Mouse (Mus musculus) brain, embryonic 18.5 days (tissue): Measurements from ENCODE around the gene Gm14085.
A peak's percentile ranks its signal among the peaks of the same experiment; 100 is the strongest.

Experiments
- DNase-seq: peaks from one replicate; pipeline ENCODE4 v3.0.0-alpha.2; 2012; ENCODE audit warnings: low read depth, low spot score

The Gm14085 gene

DNA sequence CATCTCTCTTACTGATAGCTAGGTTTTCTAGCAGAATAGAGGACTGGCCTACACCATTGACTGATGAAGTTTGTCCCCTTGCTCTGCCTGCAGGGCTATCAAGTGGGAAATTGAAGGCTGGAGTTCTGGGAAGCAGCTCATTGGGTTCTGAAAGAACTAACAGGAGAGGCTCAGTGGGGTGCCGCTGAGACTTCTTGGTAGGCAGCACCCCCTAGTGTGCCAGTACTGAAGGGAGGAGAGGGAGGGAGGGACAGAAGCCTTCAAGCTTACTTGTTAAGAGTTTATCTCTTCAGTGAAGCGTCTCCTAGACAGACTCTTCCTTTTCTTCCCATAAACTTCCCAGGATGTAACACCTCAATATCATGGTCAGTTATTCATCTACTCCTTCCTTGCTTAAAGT, 73.6 kb downstream of the Gm14085 start:
- peak; percentile 26 for DNase-seq

- DNase-seq, result no peak
These were observed 76.5 kb downstream of the Gm14085 start for GRCm38 (mm10) chr2:122561221-122561620.

DNA sequence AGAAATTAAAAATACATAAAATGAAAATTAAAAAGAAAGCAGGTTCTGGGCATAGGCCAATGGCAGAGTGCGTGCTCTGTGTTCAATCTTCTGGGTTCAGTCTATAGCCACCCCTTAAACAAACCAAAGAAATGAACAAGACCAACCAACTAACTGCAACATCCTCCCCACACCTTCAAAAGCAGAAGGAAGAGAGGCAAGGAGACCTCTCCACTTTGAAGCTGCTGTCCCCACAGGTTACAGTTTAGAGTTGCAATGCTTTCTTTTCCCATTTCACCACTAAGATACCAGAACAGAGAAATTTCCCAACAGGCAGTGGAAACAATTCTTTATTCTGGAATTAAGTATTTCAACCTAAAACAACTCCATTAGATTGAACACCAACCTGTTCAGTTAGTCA, 77.5 kb downstream of the Gm14085 start:
- no peak for DNase-seq

GRCm38 (mm10) chr2:122569439-122569838, 84.7 kb downstream of the Gm14085 start:
- no peak for DNase-seq

GRCm38 (mm10) chr2:122570430-122570829, 85.7 kb downstream of the Gm14085 start:
- no peak for DNase-seq

DNA sequence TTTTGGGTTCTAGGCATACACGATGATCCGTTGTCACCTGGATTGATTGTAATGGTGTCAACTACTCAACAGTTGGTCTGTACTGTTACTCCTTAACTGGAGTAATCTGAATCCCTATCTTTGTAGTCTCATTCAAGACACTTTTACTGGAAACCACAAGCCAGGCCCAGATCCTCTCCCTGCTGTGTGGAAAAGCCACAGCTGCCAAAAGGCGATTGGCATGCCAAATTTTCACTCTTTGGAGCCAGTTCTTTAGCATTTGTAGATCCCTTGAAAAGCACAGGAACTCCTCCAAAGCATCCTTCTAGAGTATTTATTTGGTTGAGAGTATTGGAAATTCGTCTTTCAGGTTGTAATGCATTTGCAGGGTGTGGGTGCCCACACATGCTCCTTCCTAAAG, 86.6 kb downstream of the Gm14085 start:
- DNase-seq, result no peak

- no peak for DNase-seq
These were observed 87.7 kb downstream of the Gm14085 start for GRCm38 (mm10) chr2:122572438-122572837.

GRCm38 (mm10) chr2:122575470-122575869, 90.7 kb downstream of the Gm14085 start:
- no peak for DNase-seq

DNA sequence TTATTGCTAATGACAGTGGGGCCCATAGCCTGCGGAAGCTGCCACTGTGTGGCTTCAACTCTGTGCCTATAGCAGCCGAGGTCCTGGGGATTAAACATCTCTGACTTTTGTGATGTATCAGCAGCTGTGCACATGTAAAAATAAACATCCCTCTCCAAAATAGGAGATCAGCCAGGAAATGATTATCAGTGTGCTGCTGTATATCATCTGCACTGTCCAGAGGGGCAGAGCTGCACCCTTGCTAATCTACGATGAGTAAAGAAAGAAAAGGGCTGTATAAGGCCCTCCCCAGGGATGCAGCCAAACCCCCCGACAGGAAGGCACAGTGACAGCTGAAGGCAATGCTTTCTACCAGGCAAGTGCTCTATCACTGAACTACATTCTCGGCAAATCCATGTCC, 91.6 kb downstream of the Gm14085 start:
- DNase-seq, result no peak

DNA sequence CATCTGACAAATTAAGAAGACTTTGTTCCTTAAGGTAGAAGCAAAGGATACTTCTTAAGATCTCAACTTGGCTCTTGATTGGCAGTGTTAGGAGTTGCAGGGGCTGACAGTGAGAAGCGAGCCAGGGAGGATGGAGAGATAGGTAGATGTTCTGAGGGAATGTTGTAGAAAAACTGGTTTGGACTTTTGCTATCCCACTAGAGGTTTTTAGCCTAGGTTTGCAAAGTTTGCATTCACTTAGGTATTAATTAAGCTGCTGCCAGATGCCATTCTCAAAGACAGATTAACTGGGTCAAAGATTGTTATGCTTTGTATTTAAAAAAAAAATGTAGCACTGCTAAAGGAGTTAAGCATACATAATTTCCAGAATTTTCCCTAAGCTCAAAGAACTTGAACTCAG, 92.6 kb downstream of the Gm14085 start:
- DNase-seq, result no peak
